Mouse (Mus musculus) liver, embryonic 14.5 days (tissue): ENCODE data around the gene Ctla4. TPM values are rescaled to one million over a fixed set of nuclear protein-coding genes. Genes with fewer than 3 reads are reported as not detected.

Experiments
- ATAC-seq: fragments of 200-750 bp; cut with Nextera tagmentation; 2 replicates; pipeline ENCODE4 v1.8.0; 2017; ENCODE audit warnings: moderate number of reproducible peaks, mild to moderate bottlenecking, moderate library complexity; ENCODE audit not compliant: insufficient read depth
- DNase-seq, 3 experiments: peaks; one replicate each; pipeline ENCODE4 v3.0.0-alpha.2; 2012 to 2013; ENCODE audit warnings: low read depth in 3 of 3, low spot score in 3 of 3
- H3K27ac ChIP-seq: fragments of 300-500 bp; sonication (generic); 2 replicates; pipeline ENCODE4 v1.5.1; 2014; ENCODE audit warnings: moderate library complexity, mild to moderate bottlenecking, control low read depth, inconsistent platforms
- H3K27me3 ChIP-seq: fragments of 300-500 bp; sonication (generic); 2 replicates; pipeline ENCODE4 v1.6.1; 2014; ENCODE audit warnings: mild to moderate bottlenecking, low read length, moderate library complexity; ENCODE audit not compliant: control insufficient read depth, insufficient read depth
- H3K36me3 ChIP-seq: fragments of 300-500 bp; sonication (generic); replicated peaks from 2 replicates; pipeline ENCODE4 v1.6.1; 2014; ENCODE audit warnings: low read depth; ENCODE audit not compliant: control insufficient read depth, insufficient read depth
- H3K4me1 ChIP-seq, 2 experiments: fragments of 200-500 bp in 1 of 2; fragments of 300-500 bp in 1 of 2; sonication (generic) in 1 of 2; replicated peaks; 2 replicates each; pipeline ENCODE4 v1.6.1; 2012 to 2014; ENCODE audit warnings: antibody characterized with exemption in 1 of 2, inconsistent platforms in 1 of 2, low read length in 1 of 2; ENCODE audit not compliant: control insufficient read depth in 2 of 2, insufficient read depth in 2 of 2
- H3K4me2 ChIP-seq: fragments of 300-500 bp; sonication (generic); 2 replicates; pipeline ENCODE4 v1.6.1; 2014; ENCODE audit warnings: low read depth, mild to moderate bottlenecking, control low read depth, moderate library complexity
- H3K4me3 ChIP-seq, 2 experiments: fragments of 200-500 bp in 1 of 2; fragments of 300-500 bp in 1 of 2; sonication (generic) in 1 of 2; 2 replicates each; pipeline ENCODE4 v1.5.1; 2012 to 2014; ENCODE audit warnings: low read depth in 2 of 2, low read length in 2 of 2, mild to moderate bottlenecking in 2 of 2, control low read depth in 1 of 2, inconsistent platforms in 1 of 2, moderate library complexity in 1 of 2; ENCODE audit not compliant: insufficient read depth in 1 of 2
- H3K9ac ChIP-seq: fragments of 300-500 bp; sonication (generic); replicated peaks from 2 replicates; pipeline ENCODE4 v1.6.1; 2014; ENCODE audit warnings: mild to moderate bottlenecking, control low read depth, moderate library complexity
- H3K9me3 ChIP-seq: fragments of 300-500 bp; sonication (generic); 2 replicates; pipeline ENCODE4 v1.6.1; 2016; ENCODE audit warnings: low read length, mixed read lengths; ENCODE audit not compliant: control insufficient read depth
- CTCF ChIP-seq: IDR thresholded peaks from 2 replicates; pipeline ENCODE4 v1.5.1; 2016; ENCODE audit warnings: antibody characterized with exemption, low read depth, control low read depth
- EP300 ChIP-seq: IDR thresholded peaks from 2 replicates; pipeline ENCODE4 v1.6.1; 2016; ENCODE audit warnings: antibody characterized with exemption, low read depth
- WGBS: fragments of 180-500 bp; shearing (Covaris S2); extraction: QIAGEN DNeasy Blood & Tissue Kit; methylation state at CpG from one replicate; pipeline ENCODE4 v1.1.7; 2014; ENCODE audit not compliant: insufficient replicate concordance; 5-methylcytosine and 5-hydroxymethylcytosine counted together
- polyA plus RNA-seq, 2 experiments: library from polyadenylated mRNA; depleted of rRNA in 1 of 2; stranded (reverse) in 1 of 2; unstranded in 1 of 2; fragments of >200 nt; fragmentation: Nextera tagmentation in 1 of 2; extraction: Ambion mirVana in 1 of 2; gene quantifications; 2 replicates each; pipeline versions ENCODE4 v1.2.1 to v1.2.3; 2012 to 2014

Gene Ctla4
- polyA plus RNA-seq, 2 experiments: not detected

DNA sequence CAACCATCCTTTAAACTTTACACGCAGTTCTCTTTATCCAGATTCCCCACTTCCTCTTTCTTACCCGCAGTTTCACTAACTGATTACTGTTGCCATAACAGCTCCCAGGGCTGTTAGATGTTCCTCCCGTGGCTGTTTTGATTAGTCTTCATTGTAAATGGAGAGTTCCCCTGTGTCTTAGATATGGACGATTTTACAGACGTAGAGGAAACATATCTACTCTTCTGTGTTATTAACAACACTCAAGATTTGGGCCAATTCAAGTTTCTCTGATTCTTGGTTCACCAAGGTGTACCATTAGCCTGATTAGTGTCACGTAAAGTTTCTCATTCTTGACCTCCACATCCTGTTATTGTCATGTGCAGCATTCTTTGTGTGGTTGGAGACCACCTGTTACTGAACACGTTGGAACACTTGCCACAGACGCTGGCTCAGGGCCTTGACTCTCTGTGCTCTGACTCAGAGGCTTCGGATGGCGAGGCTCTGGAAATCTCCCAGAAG is 29.5 kb downstream of the Ctla4 start:
- DNase-seq: no peak

DNA sequence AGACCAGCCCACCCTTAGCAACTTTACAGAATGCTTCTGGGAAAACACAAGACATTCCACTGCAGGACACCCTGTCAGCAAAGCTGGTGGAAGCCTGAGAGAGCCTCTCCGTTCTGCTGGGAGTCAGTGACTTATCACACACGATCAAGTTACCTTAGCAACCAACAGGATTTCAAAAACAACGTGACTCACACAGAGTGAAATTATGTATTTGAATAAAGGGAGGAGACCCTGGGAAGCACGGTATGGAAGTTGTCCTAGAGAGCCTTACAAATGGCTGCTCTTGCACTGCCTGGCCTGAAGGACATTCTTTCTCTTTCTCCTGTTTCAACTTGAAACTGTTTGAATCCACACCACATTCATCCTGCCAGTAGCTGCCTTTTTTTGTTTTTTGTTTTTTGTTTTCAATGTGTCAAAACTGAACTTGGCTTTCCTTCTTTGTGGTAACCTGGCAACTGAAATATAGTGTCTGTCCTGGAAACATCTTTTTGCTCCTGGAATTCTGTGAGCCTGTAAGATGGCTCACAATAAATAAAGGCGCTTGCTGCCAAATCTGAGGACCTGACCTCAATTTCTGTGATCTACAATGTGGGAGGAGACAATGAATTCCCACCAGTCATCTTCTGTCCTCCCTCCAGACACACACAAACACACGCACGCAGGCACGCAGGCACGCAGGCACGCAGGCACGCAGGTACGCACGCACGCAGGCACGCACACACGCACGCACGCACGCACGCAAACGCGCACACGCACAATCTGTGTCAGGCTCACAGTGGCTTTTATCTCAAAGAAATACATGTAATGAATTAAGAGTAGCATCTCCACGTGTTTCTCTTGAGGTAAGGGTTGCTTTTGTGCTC is 33.9 kb downstream of the Ctla4 start:
- no peak for DNase-seq
- H3K9ac ChIP-seq: no peak overlapping the region
- ATAC-seq: no peak
- H3K36me3 ChIP-seq: no peaks in the 10 kb centered on the region
- H3K27me3 ChIP-seq: no peaks in the 10 kb centered on the region
- no peak overlapping the region for H3K4me2 ChIP-seq
- no peak overlapping the region for H3K4me3 ChIP-seq
- no peaks in the 10 kb centered on the region for H3K4me1 ChIP-seq
- H3K9me3 ChIP-seq: no peaks in the 10 kb centered on the region
- H3K27ac ChIP-seq: no peak overlapping the region
- 79% methylated on average over 24 of the region's 24 CpGs for WGBS
- TF ChIP-seq EP300 (no peak), CTCF (no peak)

More for the DNA sequence above, 29.5 kb downstream of the Ctla4 start:
- no peak overlapping the region for H3K4me2 ChIP-seq
- no peak overlapping the region for H3K27ac ChIP-seq
- H3K9ac ChIP-seq: no peak overlapping the region
- 15% methylated on average over 10 of the region's 10 CpGs for WGBS
- H3K9me3 ChIP-seq: no peaks in the 10 kb centered on the region
- TF ChIP-seq CTCF: no peak
- no peak for TF ChIP-seq EP300
- ATAC-seq: no peak
- H3K4me1 ChIP-seq: no peaks in the 10 kb centered on the region
- H3K27me3 ChIP-seq: no peaks in the 10 kb centered on the region
- no peaks in the 10 kb centered on the region for H3K36me3 ChIP-seq
- H3K4me3 ChIP-seq: no peak overlapping the region

DNA sequence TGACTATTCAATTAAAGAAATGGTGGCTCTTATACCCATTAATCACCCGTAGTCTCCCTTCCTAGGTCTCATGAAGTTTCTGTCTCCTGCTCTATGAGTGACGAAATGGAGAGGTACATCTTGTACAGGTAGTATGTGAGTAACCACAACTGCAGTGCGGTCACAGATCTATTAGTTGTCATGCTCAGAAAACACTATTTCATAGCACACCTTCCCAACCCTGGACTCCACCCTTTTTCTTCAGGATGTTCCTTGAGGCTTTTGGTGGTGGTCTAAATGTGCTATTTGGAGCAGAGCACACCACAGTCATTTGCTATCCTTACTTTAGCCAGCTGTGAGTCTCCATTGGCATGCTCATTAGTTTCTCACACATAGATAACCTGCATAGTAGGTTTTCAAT is 42.2 kb downstream of the Ctla4 start:
- TF ChIP-seq CTCF (no peak), EP300 (no peak)
- ATAC-seq (no peak), DNase-seq (no peak)
- H3K4me3 ChIP-seq: no peak overlapping the region
- WGBS: 58% methylated on average over 3 of the region's 3 CpGs
- no peak overlapping the region for H3K27ac ChIP-seq
- H3K9ac ChIP-seq: no peak overlapping the region
- no peaks in the 10 kb centered on the region for H3K27me3 ChIP-seq
- H3K4me1 ChIP-seq: no peaks in the 10 kb centered on the region
- H3K9me3 ChIP-seq: no peaks in the 10 kb centered on the region
- no peak overlapping the region for H3K4me2 ChIP-seq
- H3K36me3 ChIP-seq: no peaks in the 10 kb centered on the region

DNA sequence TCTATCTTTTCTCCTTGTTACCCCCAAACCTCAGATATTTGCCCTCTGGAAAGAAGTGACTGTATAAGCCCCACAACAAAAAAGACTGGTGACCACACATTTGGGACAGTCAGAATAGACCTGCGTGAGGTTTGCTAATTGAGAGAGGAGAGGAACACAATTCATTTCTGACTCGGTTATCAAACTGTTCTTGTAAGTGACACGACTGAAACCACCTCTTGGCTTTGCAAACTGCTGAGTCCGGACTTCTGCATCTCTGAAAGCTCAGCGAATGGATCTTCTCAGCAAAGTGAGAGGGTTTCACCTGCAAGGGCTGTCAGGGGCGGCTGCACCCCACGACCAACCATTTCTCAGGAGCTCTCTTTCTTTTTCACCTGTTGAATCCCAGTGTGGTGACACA is 43.6 kb downstream of the Ctla4 start:
- DNase-seq (no peak), ATAC-seq (no peak)
- no peaks in the 10 kb centered on the region for H3K36me3 ChIP-seq
- H3K4me2 ChIP-seq: no peak overlapping the region
- H3K9me3 ChIP-seq: no peaks in the 10 kb centered on the region
- no peaks in the 10 kb centered on the region for H3K4me1 ChIP-seq
- H3K27me3 ChIP-seq: no peaks in the 10 kb centered on the region
- no peak overlapping the region for H3K27ac ChIP-seq
- no peak overlapping the region for H3K9ac ChIP-seq
- no peak overlapping the region for H3K4me3 ChIP-seq
- 65% methylated on average over 7 of the region's 7 CpGs for WGBS
- TF ChIP-seq CTCF (no peak), EP300 (no peak)

DNA sequence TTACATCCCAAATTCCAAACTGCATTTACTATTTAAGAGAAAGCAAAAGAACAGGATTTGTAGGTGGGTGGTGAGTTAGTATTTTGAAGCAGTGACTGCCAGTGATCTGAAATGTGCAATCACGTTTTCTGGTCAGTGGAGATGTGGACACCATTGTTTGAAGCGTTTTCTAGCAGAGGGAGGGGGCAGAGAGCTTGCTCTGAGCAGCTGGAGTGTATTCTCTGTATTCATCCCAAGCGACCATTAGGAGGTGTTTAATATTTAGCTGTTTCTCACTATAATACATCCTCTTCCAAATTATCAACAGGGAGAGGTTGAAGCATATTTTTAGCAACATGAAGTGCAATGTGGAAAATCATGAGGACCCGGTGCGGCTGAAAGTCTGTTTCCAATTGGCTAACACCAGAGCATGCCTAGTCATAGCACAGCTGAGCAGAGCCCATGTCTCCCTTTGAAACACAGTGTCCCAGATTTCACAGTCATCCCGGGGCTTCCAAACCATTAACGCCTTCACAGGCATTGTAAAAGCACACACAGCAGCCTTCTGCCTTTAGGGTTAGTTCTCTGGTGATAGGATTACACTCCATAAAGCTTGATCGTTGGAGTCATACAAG is 49.3 kb downstream of the Ctla4 start:
- Histone ChIP-seq H3K9ac (no peak overlapping the region), H3K4me3 (no peak overlapping the region)
- DNase-seq: no peak

More for the DNA sequence above, 49.3 kb downstream of the Ctla4 start:
- Histone ChIP-seq H3K4me1 (0 out of 4 replicates have a peak, but pooled peaks cover 0 to 2% of the 10 kb centered on the region in 2 experiments), H3K9me3 (no peaks in the 10 kb centered on the region), H3K27me3 (no peaks in the 10 kb centered on the region), H3K36me3 (no peaks in the 10 kb centered on the region), H3K4me2 (no peak overlapping the region), H3K27ac (no peak overlapping the region)
- 44% methylated on average over 8 of the region's 8 CpGs for WGBS
- TF ChIP-seq CTCF (no peak), EP300 (no peak)
- ATAC-seq: no peak
